Mouse (Mus musculus) forebrain, embryonic 14.5 days (tissue): ENCODE measurements around the gene Slc5a6. TPM values are rescaled to one million over a fixed set of nuclear protein-coding genes. Genes with fewer than 3 reads are reported as not detected.
"Not testable (repeated sequence)": the region's sequence is repeated elsewhere in the genome, so short reads cannot be mapped to it uniquely, and the experiment has no call there.

Experiments used
- ATAC-seq: fragments of 200-750 bp; cut with Nextera tagmentation; 2 replicates; pipeline ENCODE4 v1.8.0; 2017; ENCODE audit warnings: mild to moderate bottlenecking, moderate library complexity
- DNase-seq: peaks from one replicate; pipeline ENCODE4 v3.0.0-alpha.2; 2015; ENCODE audit warnings: low spot score
- H3K27ac ChIP-seq: fragments of 300-500 bp; sonication (generic); 2 replicates; pipeline ENCODE4 v1.5.1; 2014; ENCODE audit warnings: low read depth, mild to moderate bottlenecking, control low read depth, low read length, moderate library complexity
- H3K27me3 ChIP-seq: fragments of 300-500 bp; sonication (generic); replicated peaks from 2 replicates; pipeline ENCODE4 v1.6.1; 2014; ENCODE audit warnings: low read length, control low read depth, mixed read lengths; ENCODE audit not compliant: control insufficient read depth, insufficient read depth
- H3K36me3 ChIP-seq: fragments of 300-500 bp; sonication (generic); 2 replicates; pipeline ENCODE4 v1.6.1; 2014; ENCODE audit warnings: low read length, control low read depth; ENCODE audit not compliant: control insufficient read depth, insufficient read depth
- H3K4me1 ChIP-seq: fragments of 300-500 bp; sonication (generic); 2 replicates; pipeline ENCODE4 v1.6.1; 2014; ENCODE audit warnings: antibody characterized with exemption, low read length, control low read depth; ENCODE audit not compliant: control insufficient read depth, insufficient read depth
- H3K4me2 ChIP-seq: fragments of 300-500 bp; sonication (generic); 2 replicates; pipeline ENCODE4 v1.6.1; 2014; ENCODE audit warnings: mild to moderate bottlenecking, control low read depth, low read length
- H3K4me3 ChIP-seq: fragments of 300-500 bp; sonication (generic); 2 replicates; pipeline ENCODE4 v1.5.1; 2014; ENCODE audit warnings: low read depth, low read length, control low read depth
- H3K9ac ChIP-seq: fragments of 300-500 bp; sonication (generic); 2 replicates; pipeline ENCODE4 v1.6.1; 2014; ENCODE audit warnings: mild to moderate bottlenecking, low read length, control low read depth, moderate library complexity
- H3K9me3 ChIP-seq: fragments of 300-500 bp; sonication (generic); replicated peaks from 2 replicates; pipeline ENCODE4 v1.6.1; 2016; ENCODE audit warnings: low read length, control low read depth, mixed read lengths; ENCODE audit not compliant: control insufficient read depth
- WGBS: fragments of 180-500 bp; shearing (Covaris S2); extraction: QIAGEN DNeasy Blood & Tissue Kit; methylation state at CpG from one replicate; pipeline ENCODE4 v1.1.7; 2014; 5-methylcytosine and 5-hydroxymethylcytosine counted together
- polyA plus RNA-seq: library from polyadenylated mRNA; unstranded; fragments of >200 nt; fragmentation: Nextera tagmentation; extraction: Ambion mirVana; gene quantifications from 2 replicates; pipeline ENCODE4 v1.2.1, GENCODE M21; 2014

Gene Slc5a6
- polyA plus RNA-seq, 1 experiment from 2014 or later: 12.1 TPM

DNA sequence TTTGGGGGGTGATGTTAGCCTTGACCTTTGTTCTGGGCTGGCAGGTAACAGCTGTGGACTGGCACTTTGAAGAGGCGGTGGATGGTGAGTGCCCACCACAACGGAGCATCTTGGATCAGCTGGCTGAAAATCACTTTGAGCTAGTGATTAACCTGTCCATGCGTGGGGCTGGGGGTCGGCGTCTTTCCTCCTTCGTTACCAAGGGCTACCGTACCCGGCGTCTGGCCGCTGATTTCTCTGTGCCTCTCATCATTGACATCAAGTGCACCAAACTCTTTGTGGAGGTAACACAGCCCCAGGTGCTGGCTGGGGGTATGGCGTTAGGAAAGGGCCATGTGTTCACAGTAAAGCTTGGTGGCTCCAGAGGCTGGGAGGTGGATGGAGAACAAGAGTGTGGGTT, 23.1 kb upstream of the Slc5a6 start:
- Histone ChIP-seq H3K9me3 (no peaks in the 10 kb centered on the region), H3K4me1 (no peaks in the 10 kb centered on the region), H3K27ac (no peak overlapping the region), H3K4me2 (no peak overlapping the region), H3K4me3 (no peak overlapping the region), H3K36me3 (peaks cover 97% of the 10 kb centered on the region), H3K27me3 (no peaks in the 10 kb centered on the region), H3K9ac (no peak overlapping the region)
- 93% methylated on average over 11 of the region's 11 CpGs for WGBS
- DNase-seq: no peak
- no peak for ATAC-seq

DNA sequence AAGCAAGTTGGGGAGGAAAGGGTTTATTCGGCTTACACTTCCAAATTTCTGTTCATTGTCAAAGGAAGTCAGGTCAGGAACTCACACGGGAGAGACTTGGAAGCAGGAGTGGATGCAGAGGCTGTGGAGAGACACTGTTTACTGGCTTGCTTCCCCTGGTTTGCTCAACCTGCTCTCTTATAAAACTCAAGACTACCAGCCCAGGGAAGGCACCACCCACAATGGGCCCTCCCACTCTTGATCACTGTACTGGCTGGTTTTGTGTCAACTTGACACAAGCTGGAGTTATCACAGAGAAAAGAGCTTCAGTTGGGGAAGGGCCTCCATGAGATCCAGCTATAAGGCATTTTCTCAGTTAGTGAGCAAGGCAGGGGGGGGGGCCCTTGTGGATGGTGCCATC, 22.3 kb upstream of the Slc5a6 start:
- Histone ChIP-seq H3K9me3 (no peaks in the 10 kb centered on the region), H3K4me3 (no peak overlapping the region), H3K4me1 (no peaks in the 10 kb centered on the region), H3K27me3 (no peaks in the 10 kb centered on the region), H3K4me2 (no peak overlapping the region), H3K9ac (no peak overlapping the region), H3K27ac (no peak overlapping the region), H3K36me3 (peaks cover 97% of the 10 kb centered on the region)
- no peak for ATAC-seq
- no peak for DNase-seq
- WGBS: 92% methylated on average over 2 of the region's 2 CpGs

DNA sequence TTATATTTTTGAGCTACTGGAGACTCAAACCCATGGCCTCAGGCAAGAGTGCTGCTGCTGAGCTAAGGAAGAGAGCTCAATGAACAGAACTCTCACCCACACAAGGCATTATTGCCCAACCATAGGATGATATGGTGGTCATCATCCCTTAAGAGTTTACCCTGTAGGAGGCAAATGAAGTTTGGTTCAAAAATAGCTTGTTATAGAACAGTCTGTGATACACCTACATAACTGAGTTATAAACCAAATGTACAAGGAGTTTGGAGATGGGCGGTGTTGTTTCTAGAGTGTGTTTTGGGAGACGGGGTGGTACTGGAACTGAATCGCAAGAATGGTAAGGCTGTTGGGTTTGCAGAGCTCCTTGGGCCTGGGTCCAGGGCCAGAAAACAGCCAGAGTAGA, 21.1 kb upstream of the Slc5a6 start:
- ATAC-seq (no peak), DNase-seq (no peak)
- H3K4me3 ChIP-seq: no peak overlapping the region
- no peak overlapping the region for H3K9ac ChIP-seq
- no peak overlapping the region for H3K27ac ChIP-seq
- no peaks in the 10 kb centered on the region for H3K27me3 ChIP-seq
- WGBS: 94% methylated on average over 3 of the region's 3 CpGs
- no peak overlapping the region for H3K4me2 ChIP-seq
- H3K36me3 ChIP-seq: peaks cover 90% of the 10 kb centered on the region
- no peaks in the 10 kb centered on the region for H3K9me3 ChIP-seq
- no peaks in the 10 kb centered on the region for H3K4me1 ChIP-seq

GRCm38 (mm10) chr5:31055216-31056140, 6.8 kb upstream of the Slc5a6 start:
- peak overlapping the region; percentile 63 for H3K4me3 ChIP-seq
- ATAC-seq (no peak), DNase-seq (no peak)
- H3K27me3 ChIP-seq: no peaks in the 10 kb centered on the region
- peaks cover 14% of the 10 kb centered on the region for H3K4me1 ChIP-seq
- H3K4me2 ChIP-seq: peak overlapping the region; percentile 94
- WGBS: 24% methylated on average over 19 of the region's 19 CpGs
- H3K9ac ChIP-seq: peak overlapping the region; percentile 83
- no peaks in the 10 kb centered on the region for H3K9me3 ChIP-seq
- H3K36me3 ChIP-seq: peaks cover 35% of the 10 kb centered on the region
- 0 out of 2 replicates have a peak overlapping the region, but pooled peaks have one; percentile 71 for H3K27ac ChIP-seq

DNA sequence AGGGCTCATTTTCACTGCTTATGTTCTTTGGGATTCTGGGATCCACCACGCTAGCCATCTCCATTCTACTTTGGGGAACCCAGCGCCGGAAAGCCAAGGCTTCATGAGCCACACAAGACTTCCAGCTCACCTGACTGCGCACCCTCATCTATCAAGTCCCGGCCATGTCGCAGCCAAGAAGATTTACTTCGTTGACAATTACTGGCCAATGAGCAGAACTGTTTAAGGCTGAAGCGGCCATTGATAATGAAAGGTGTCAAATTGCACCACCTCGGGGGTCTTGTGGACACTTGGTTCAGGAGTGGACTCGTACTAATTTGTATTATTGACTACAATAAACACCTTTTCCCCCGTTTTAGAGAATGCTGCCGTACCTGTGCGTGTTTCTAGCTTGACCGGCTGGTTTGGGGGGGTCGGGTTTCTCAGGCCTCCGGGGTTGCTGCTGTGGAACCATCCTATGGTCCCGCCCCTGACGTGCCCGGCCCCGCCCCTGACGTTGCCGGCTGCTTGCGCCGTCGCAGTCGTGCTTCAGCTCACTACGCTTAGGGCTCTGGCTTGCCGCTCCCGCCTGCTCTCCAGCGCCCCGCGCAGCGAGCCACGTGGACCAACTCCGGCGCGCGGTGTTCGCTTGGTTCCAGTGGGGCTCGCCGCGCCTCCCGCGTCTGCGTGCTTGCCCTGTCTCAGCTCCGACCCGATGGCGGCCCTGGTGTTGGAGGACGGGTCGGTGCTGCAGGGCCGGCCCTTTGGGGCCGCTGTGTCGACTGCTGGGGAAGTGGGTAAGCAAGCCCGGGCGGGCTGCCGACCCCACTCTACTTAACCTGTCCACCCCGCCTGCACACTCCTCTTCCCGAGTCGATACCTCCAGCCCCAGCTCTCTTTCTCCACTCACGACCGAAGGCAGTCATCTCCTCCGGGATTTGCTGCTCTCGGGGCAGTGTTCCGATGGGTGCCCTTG, 5.8 kb upstream of the Slc5a6 start, which contains the start of gene Cad:
TSS of gene Cad (plus strand) at position 520 of the 955 bp plus-strand sequence.
- Histone ChIP-seq H3K27ac (peak within 1 kb of the TSS; percentile 71; the same call in 1 of the 2 replicates), H3K4me3 (peak within 1 kb of the TSS; percentile 63), H3K4me1 (peaks cover 14% of the 10 kb centered on the region), H3K9ac (peak within 1 kb of the TSS; percentile 83), H3K27me3 (no peaks in the 10 kb centered on the region), H3K4me2 (peak within 1 kb of the TSS; percentile 94), H3K36me3 (peaks cover 25% of the 10 kb centered on the region), H3K9me3 (no peaks in the 10 kb centered on the region)
- ATAC-seq (peak; percentile 99), DNase-seq (peak; percentile 95)
- WGBS: under 1% methylated on average over 64 of the region's 64 CpGs

- not testable (repeated sequence) for ATAC-seq, H3K27me3 ChIP-seq, DNase-seq, H3K9me3 ChIP-seq, H3K27ac ChIP-seq
- Histone ChIP-seq H3K4me2 (peak overlapping the region; percentile 94), H3K4me3 (peak overlapping the region; percentile 63; the same call in 1 of the 2 replicates), H3K4me1 (peaks cover 14% of the 10 kb centered on the region), H3K36me3 (peaks cover 17% of the 10 kb centered on the region), H3K9ac (peak overlapping the region; percentile 83)
- WGBS: 47% methylated on average over 4 of the region's 4 CpGs
These were observed 5.0 kb upstream of the Slc5a6 start for GRCm38 (mm10) chr5:31053728-31054127.

DNA sequence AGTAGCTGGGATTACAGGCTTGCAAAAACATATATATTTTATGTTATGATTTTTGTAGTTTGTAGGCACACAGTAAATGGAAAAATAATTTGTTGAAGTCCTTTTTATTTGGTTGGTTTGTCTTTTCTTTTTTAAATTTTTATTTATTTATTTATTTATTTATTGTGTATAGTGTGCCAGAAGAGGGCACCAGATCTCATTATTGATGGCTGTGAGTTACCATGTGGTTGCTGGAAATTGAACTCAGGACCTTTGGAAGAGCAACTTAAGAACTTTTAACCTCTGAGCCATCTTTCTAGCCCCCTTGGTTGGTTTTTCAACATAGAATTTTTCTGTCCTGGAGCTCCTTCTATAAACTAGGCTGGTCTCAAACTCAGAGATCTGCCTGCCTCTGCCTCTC, 1.7 kb upstream of the Slc5a6 start:
- Histone ChIP-seq H3K27me3 (no peaks in the 10 kb centered on the region), H3K9ac (no peak overlapping the region), H3K4me3 (no peak overlapping the region), H3K4me2 (no peak overlapping the region), H3K36me3 (peaks cover 7% of the 10 kb centered on the region; the same call in 1 of the 2 replicates), H3K4me1 (peaks cover 7% of the 10 kb centered on the region), H3K9me3 (no peaks in the 10 kb centered on the region), H3K27ac (no peak overlapping the region)
- ATAC-seq (no peak), DNase-seq (no peak)

DNA sequence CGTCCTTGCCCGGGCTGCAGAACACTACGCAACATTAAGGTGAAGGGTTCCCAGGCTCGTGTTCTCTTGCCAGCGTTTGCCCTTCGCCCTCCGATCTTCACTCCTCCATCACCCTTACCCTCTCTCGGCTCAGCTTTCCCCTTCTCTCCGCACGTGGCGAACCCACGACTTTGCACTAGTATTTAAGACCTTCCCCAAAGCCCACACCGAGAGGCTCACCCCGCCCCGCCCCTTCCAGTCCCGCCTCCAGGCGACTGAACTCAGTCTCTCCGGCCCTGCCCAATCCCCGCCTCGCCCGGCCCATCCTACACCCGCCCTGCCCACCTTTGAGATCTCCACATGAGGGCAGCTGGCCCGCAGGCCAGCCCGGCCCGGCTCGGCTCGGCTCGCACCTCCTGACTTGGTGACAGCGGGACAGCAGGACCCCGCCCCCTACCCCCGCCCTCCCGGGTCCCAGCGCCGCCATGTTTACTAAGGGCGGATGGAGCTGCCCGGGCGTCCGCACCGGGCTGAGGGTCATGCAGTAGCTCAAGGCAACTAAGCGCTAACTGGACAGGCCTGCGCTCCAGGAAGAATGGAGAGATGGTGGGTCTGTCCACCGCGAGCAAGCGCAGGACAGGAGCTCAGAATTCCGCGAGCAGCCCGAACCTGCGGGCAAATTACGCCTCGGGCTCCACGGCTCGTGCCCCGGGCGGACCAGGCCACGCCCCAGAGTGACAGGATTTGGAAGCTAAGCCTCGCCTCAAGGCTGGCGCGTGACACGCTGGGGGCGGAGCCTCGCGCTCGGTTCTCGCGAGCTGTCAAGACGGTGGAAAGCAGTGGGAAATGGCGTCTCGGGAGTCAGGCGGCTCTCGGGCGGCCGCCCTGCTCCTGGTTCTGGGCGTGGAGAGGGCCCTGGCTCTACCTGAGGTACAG, 619 bp downstream of the Slc5a6 start, which contains the start of gene Atraid:
TSS of gene Atraid (plus strand) at position 465 of the 915 bp plus-strand sequence.
- ATAC-seq (peak; percentile 98), DNase-seq (peak; percentile 99)
- H3K27ac ChIP-seq: peak within 1 kb of the TSS; percentile 90
- under 1% methylated on average over 73 of the region's 73 CpGs for WGBS
- peak within 1 kb of the TSS; percentile 84 for H3K4me2 ChIP-seq
- H3K27me3 ChIP-seq: no peaks in the 10 kb centered on the region
- peak within 1 kb of the TSS; percentile 85 for H3K9ac ChIP-seq
- peaks cover 22% of the 10 kb centered on the region for H3K36me3 ChIP-seq
- peak within 1 kb of the TSS; percentile 72 for H3K4me3 ChIP-seq
- no peaks in the 10 kb centered on the region for H3K4me1 ChIP-seq
- H3K9me3 ChIP-seq: no peaks in the 10 kb centered on the region
